Mouse (Mus musculus): ENCODE measurements around the gene Dmrtc1c2. TPM values are rescaled to one million over a fixed set of nuclear protein-coding genes. Genes with fewer than 3 reads are reported as not detected.

Gene Dmrtc1c2
- total RNA-seq (2023), result not detected

DNA sequence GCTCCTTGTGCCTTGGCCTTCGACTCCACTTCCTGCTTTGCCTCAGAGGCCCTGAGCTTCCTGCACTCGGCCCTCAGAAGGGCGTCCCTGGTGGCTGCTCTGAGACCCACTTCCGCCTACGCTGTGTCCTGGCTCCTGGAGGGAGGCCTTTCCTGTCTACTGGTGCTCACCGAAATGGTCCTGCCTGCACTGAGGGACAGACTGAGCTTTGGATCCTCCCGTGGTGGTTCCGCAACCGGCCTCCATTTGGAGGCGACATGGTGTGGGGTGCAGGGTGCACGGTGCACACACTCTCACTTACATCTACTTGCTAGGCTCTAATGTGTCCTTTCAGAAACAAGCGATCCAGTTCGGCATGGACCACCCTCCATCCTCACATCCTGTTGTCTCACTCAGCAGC lies at the start of gene Dmrtc1c2:
Gene Dmrtc1c2, minus strand, starts transcription at position 101 of the 400 bp plus-strand sequence.

DNA sequence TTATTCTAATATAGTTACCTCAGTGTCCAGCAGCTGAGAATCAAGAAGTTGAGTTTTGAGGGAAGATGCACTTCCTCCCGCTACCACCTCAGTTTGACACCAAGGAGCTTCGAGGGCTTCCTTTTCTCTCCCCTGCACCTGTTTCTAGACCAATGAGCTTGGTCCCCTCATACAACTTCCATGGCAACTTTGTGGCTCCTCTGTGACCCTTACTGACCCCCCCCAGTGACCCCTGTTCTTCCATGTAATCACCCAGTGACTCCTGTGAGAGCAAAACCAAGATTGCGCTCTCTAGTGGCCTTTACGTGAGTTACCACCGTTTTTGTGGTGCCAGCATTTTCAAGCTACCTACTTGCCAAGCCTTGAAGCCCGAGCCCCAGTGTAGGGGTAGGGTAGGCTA lies 13.5 kb upstream of the Dmrtc1c2 start, which contains the start of gene 1700031F05Rik:
Gene 1700031F05Rik, minus strand, starts transcription at position 101 of the 400 bp plus-strand sequence.

DNA sequence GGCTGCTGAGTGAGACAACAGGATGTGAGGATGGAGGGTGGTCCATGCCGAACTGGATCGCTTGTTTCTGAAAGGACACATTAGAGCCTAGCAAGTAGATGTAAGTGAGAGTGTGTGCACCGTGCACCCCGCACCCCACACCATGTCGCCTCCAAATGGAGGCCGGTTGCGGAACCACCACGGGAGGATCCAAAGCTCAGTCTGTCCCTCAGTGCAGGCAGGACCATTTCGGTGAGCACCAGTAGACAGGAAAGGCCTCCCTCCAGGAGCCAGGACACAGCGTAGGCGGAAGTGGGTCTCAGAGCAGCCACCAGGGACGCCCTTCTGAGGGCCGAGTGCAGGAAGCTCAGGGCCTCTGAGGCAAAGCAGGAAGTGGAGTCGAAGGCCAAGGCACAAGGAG lies 51.8 kb downstream of the Dmrtc1c2 start, which contains the start of gene Dmrtc1c1:
Gene Dmrtc1c1, plus strand, starts transcription at position 301 of the 400 bp plus-strand sequence.

Other genes starting within 250 kb of the Dmrtc1c2 start
- gene Phka1, start 210.4 kb downstream of the Dmrtc1c2 start, total RNA-seq (2023), result 1 to 10 TPM; 2.7 to 3.2 TPM
- not detected for gene Gm3880, start 167.6 kb downstream of the Dmrtc1c2 start, total RNA-seq (2023)
- gene Gm9112, start 147.0 kb downstream of the Dmrtc1c2 start, total RNA-seq (2023), result not detected
- not detected for gene Dmrtc1b, start 146.8 kb downstream of the Dmrtc1c2 start, total RNA-seq (2023)
- gene Dmrtc1c1, start 51.7 kb downstream of the Dmrtc1c2 start, total RNA-seq (2023), result not detected
- not detected for gene 1700031F05Rik, start 13.4 kb upstream of the Dmrtc1c2 start, total RNA-seq (2023)
- not detected for gene Dmrtc1a, start 54.1 kb upstream of the Dmrtc1c2 start, total RNA-seq (2023)
- gene 1700011M02Rik, start 54.3 kb upstream of the Dmrtc1c2 start, total RNA-seq (2023), result not detected
- not detected for gene 1700018G05Rik, start 73.8 kb upstream of the Dmrtc1c2 start, total RNA-seq (2023)